Mouse (Mus musculus): ENCODE measurements around the gene Casz1.

Casz1 gene

GRCm38 (mm10) chr4:149001515-149001914 is 197.3 kb downstream of the Casz1 start:
- in situ Hi-C loops (cut with MboI; ENCODE audit: low sequenced_read_pairs), result no loop called here

- in situ Hi-C loops (cut with MboI; ENCODE audit: low sequenced_read_pairs), result no loop called here
These were observed 198.3 kb downstream of the Casz1 start for GRCm38 (mm10) chr4:149002441-149003093.

Data from CH12F3 (cell line).